Mouse (Mus musculus) limb, embryonic 11.5 days (tissue): Measurements from ENCODE around the gene Cst6. TPM values are rescaled to one million over a fixed set of nuclear protein-coding genes. Genes with fewer than 3 reads are reported as not detected.
"Not testable (repeated sequence)": the region's sequence is repeated elsewhere in the genome, so short reads cannot be mapped to it uniquely, and the experiment has no call there.

Source experiments
- ATAC-seq: fragments of 200-750 bp; cut with Nextera tagmentation; 2 replicates; pipeline ENCODE4 v1.8.0; 2017; ENCODE audit warnings: low read depth; ENCODE audit not compliant: insufficient number of reproducible peaks, low FRiP score, low TSS enrichment
- DNase-seq: peaks from one replicate; pipeline ENCODE4 v3.0.0-alpha.2; 2015; ENCODE audit warnings: low spot score
- H3K27ac ChIP-seq: fragments of 300-500 bp; sonication (generic); replicated peaks from 2 replicates; pipeline ENCODE4 v1.5.1; 2014; ENCODE audit warnings: low read depth, mild to moderate bottlenecking, low read length
- H3K27me3 ChIP-seq: fragments of 300-500 bp; sonication (generic); 2 replicates; pipeline ENCODE4 v1.6.1; 2014; ENCODE audit warnings: mild to moderate bottlenecking, low read length, mixed read lengths; ENCODE audit not compliant: control insufficient read depth, insufficient read depth
- H3K36me3 ChIP-seq: fragments of 300-500 bp; sonication (generic); 2 replicates; pipeline ENCODE4 v1.6.1; 2014; ENCODE audit warnings: mild to moderate bottlenecking, low read length, moderate library complexity, mixed read lengths; ENCODE audit not compliant: control insufficient read depth, insufficient read depth
- H3K4me1 ChIP-seq: fragments of 300-500 bp; sonication (generic); 2 replicates; pipeline ENCODE4 v1.6.1; 2014; ENCODE audit warnings: low read length, mixed read lengths; ENCODE audit not compliant: control insufficient read depth, insufficient read depth
- H3K4me2 ChIP-seq: fragments of 300-500 bp; sonication (generic); 2 replicates; pipeline ENCODE4 v1.6.1; 2014; ENCODE audit warnings: low read depth, mild to moderate bottlenecking, moderate library complexity; ENCODE audit not compliant: severe bottlenecking
- H3K4me3 ChIP-seq: fragments of 300-500 bp; sonication (generic); 2 replicates; pipeline ENCODE4 v1.5.1; 2014; ENCODE audit warnings: low read depth, low read length
- H3K9ac ChIP-seq: fragments of 300-500 bp; sonication (generic); 2 replicates; pipeline ENCODE4 v1.6.1; 2014; ENCODE audit warnings: mild to moderate bottlenecking, low read length
- H3K9me3 ChIP-seq: fragments of 300-500 bp; sonication (generic); 2 replicates; pipeline ENCODE4 v1.6.1; 2016; ENCODE audit warnings: low read length; ENCODE audit not compliant: control insufficient read depth
- WGBS: fragments of 180-500 bp; shearing (Covaris S2); extraction: QIAGEN DNeasy Blood & Tissue Kit; methylation state at CpG from one replicate; pipeline ENCODE4 v1.1.7; 2014; 5-methylcytosine and 5-hydroxymethylcytosine counted together
- polyA plus RNA-seq: library from polyadenylated mRNA; unstranded; fragments of >200 nt; fragmentation: Nextera tagmentation; extraction: Ambion mirVana; gene quantifications from 2 replicates; pipeline ENCODE4 v1.2.1, GENCODE M21; 2014

Cst6 gene
- 0.64 and 1.2 TPM in 2 replicates for polyA plus RNA-seq

GRCm38 (mm10) chr19:5349502-5349873 lies at the start of gene Cst6:
Gene Cst6, minus strand, starts transcription at chr19:5349574.
- not testable (repeated sequence) for H3K27ac ChIP-seq, DNase-seq, ATAC-seq, H3K9me3 ChIP-seq, H3K4me1 ChIP-seq, H3K27me3 ChIP-seq, H3K36me3 ChIP-seq
- peak within 1 kb of the TSS; percentile 50 for H3K9ac ChIP-seq
- peak within 1 kb of the TSS; percentile 33 for H3K4me3 ChIP-seq
- peak within 1 kb of the TSS; percentile 71 for H3K4me2 ChIP-seq
- 65% methylated on average over 6 of the region's 6 CpGs for WGBS

GRCm38 (mm10) chr19:5395371-5395770 lies 46.0 kb upstream of the Cst6 start:
- H3K4me1 ChIP-seq = no peaks in the 10 kb centered on the region
- no peak overlapping the region for H3K9ac ChIP-seq
- H3K27me3 ChIP-seq = no peaks in the 10 kb centered on the region
- WGBS = 65% methylated on average over 4 of the region's 4 CpGs
- no peaks in the 10 kb centered on the region for H3K9me3 ChIP-seq
- ATAC-seq (no peak), DNase-seq (no peak)
- no peak overlapping the region for H3K27ac ChIP-seq
- no peak overlapping the region for H3K4me2 ChIP-seq
- H3K4me3 ChIP-seq = no peak overlapping the region
- no peaks in the 10 kb centered on the region for H3K36me3 ChIP-seq

GRCm38 (mm10) chr19:5394168-5394567 lies 44.8 kb upstream of the Cst6 start:
- H3K4me3 ChIP-seq = no peak overlapping the region
- no peaks in the 10 kb centered on the region for H3K27me3 ChIP-seq
- no peak overlapping the region for H3K4me2 ChIP-seq
- no peak overlapping the region for H3K9ac ChIP-seq
- DNase-seq (no peak), ATAC-seq (no peak)
- 47% methylated on average over 10 of the region's 10 CpGs for WGBS
- H3K4me1 ChIP-seq = peaks cover 6% of the 10 kb centered on the region
- no peaks in the 10 kb centered on the region for H3K9me3 ChIP-seq
- H3K36me3 ChIP-seq = no peaks in the 10 kb centered on the region
- no peak overlapping the region for H3K27ac ChIP-seq

- H3K4me2 ChIP-seq = no peak overlapping the region
- no peaks in the 10 kb centered on the region for H3K36me3 ChIP-seq
- ATAC-seq = no peak
- 88% methylated on average over 4 of the region's 4 CpGs for WGBS
- H3K4me1 ChIP-seq = peaks cover 6% of the 10 kb centered on the region
- no peaks in the 10 kb centered on the region for H3K27me3 ChIP-seq
- no peak for DNase-seq
- H3K27ac ChIP-seq = no peak overlapping the region
- no peak overlapping the region for H3K4me3 ChIP-seq
- no peaks in the 10 kb centered on the region for H3K9me3 ChIP-seq
- no peak overlapping the region; the same call in 1 of the 2 replicates for H3K9ac ChIP-seq
Measured at GRCm38 (mm10) chr19:5392892-5393291, 43.5 kb upstream of the Cst6 start.

- ATAC-seq (no peak), DNase-seq (no peak)
- Histone ChIP-seq H3K4me2 (peak overlapping the region; percentile 75; the same call in 1 of the 2 replicates), H3K27me3 (no peaks in the 10 kb centered on the region), H3K9ac (no peak overlapping the region), H3K4me3 (no peak overlapping the region), H3K9me3 (no peaks in the 10 kb centered on the region), H3K4me1 (peaks cover 11% of the 10 kb centered on the region), H3K36me3 (peaks cover 4% of the 10 kb centered on the region; the same call in 1 of the 2 replicates), H3K27ac (no peak overlapping the region)
- WGBS = 77% methylated on average over 8 of the region's 8 CpGs
Measured at GRCm38 (mm10) chr19:5390416-5390815, 41.0 kb upstream of the Cst6 start.

- Histone ChIP-seq H3K27ac (0 out of 2 replicates have a peak overlapping the region, but pooled peaks have one; percentile 3), H3K4me3 (peak overlapping the region; percentile 93), H3K27me3 (no peaks in the 10 kb centered on the region), H3K9me3 (no peaks in the 10 kb centered on the region), H3K4me1 (peaks cover 11% of the 10 kb centered on the region), H3K36me3 (peaks cover 8% of the 10 kb centered on the region; the same call in 1 of the 2 replicates), H3K4me2 (peak overlapping the region; percentile 75), H3K9ac (no peak overlapping the region)
- whole genome bisulfite sequencing = 37% methylated on average over 12 of the region's 12 CpGs
- DNase-seq (peak; percentile 43), ATAC-seq (no peak)
Measured at GRCm38 (mm10) chr19:5389647-5390046, 40.3 kb upstream of the Cst6 start.

- WGBS = 2% methylated on average over 43 of the region's 43 CpGs
- no peaks in the 10 kb centered on the region for H3K9me3 ChIP-seq
- H3K27me3 ChIP-seq = no peaks in the 10 kb centered on the region
- peaks cover 11% of the 10 kb centered on the region for H3K4me1 ChIP-seq
- H3K4me3 ChIP-seq = peak within 1 kb of the TSS; percentile 93
- DNase-seq (peak; percentile 95), ATAC-seq (peak; percentile 94)
- H3K4me2 ChIP-seq = peak within 1 kb of the TSS; percentile 75
- peak within 1 kb of the TSS; percentile 66 for H3K27ac ChIP-seq
- H3K36me3 ChIP-seq = peaks cover 14% of the 10 kb centered on the region
- peak within 1 kb of the TSS; percentile 77 for H3K9ac ChIP-seq
Measured at GRCm38 (mm10) chr19:5388588-5389242, 39.3 kb upstream of the Cst6 start, which contains the start of gene Sart1. Gene Sart1, minus strand, starts transcription at chr19:5388703.

- Histone ChIP-seq H3K4me3 (peak overlapping the region; percentile 93), H3K9ac (peak overlapping the region; percentile 77), H3K4me2 (peak overlapping the region; percentile 75), H3K4me1 (peaks cover 11% of the 10 kb centered on the region), H3K27ac (peak overlapping the region; percentile 66), H3K36me3 (peaks cover 21% of the 10 kb centered on the region), H3K27me3 (no peaks in the 10 kb centered on the region), H3K9me3 (no peaks in the 10 kb centered on the region)
- ATAC-seq (no peak), DNase-seq (peak; percentile 51)
- whole genome bisulfite sequencing = under 1% methylated on average over 39 of the region's 43 CpGs
Measured at GRCm38 (mm10) chr19:5388011-5388441, 38.7 kb upstream of the Cst6 start.
